Mouse (Mus musculus): ENCODE measurements around the gene Sulf2.

Sulf2 gene

DNA sequence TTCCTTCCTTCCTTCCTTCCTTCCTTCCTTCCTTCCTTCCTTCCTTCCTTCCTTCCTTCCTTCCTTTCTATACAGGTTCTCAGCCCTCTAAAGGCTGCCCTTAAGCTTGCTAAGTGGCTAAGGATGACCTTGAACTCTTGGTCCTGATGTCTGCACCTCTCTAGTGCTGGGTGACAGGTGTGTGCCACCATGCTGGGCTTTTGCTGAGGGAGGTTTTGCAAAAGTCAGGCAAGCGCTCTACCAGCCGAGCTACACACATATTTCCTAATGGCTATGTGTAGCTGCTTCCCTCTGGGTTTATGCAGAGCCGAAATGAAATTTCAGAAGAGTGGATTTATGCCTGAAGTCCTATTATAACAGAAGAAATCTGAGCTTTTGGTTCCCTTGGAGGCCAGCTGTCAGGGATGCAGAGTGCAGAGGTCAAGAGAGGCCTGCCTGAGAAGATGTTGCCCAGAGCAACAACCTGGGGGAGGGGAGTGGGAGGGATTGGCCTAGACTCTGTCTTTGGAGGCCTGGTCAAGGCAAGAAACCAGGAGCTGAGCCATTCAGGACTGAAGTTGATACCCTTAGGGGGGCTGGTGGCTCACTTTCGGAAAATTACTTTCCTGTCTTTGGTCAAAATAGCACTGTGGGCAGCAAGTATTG lies 24.1 kb upstream of the Sulf2 start:
- ATAC-seq (ENCODE audit: insufficient number of reproducible peaks, low FRiP score, low TSS enrichment): no peak

DNA sequence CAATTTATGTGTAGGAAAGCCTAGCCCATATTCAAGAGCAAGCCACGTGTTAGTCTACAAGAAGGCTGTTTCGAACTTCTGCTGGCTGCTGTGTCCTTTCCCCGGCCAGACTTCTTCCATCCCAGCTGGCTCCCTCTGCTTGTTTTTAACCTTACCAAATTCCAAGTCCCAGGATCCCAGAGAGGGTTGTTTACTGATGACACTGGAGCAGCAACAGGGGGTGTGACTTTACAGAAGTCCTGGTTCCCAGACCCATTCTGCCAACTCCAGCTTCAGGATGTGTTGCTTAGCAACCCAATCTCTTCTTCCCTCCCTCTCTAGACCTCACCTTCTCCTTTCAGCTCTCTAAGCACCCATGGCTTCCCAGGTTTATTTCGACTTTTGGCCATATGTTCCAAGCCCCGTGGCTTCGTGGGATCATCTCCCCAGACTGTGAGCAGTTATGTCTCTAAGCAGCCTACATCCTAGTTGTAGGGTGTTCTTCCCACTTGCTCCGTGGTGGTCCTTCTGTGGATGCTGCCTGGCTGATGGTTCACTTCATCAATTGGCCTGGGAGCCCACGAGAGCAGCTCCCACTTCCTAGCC lies 20.2 kb upstream of the Sulf2 start:
- ATAC-seq (ENCODE audit: insufficient number of reproducible peaks, low FRiP score, low TSS enrichment): no peak

DNA sequence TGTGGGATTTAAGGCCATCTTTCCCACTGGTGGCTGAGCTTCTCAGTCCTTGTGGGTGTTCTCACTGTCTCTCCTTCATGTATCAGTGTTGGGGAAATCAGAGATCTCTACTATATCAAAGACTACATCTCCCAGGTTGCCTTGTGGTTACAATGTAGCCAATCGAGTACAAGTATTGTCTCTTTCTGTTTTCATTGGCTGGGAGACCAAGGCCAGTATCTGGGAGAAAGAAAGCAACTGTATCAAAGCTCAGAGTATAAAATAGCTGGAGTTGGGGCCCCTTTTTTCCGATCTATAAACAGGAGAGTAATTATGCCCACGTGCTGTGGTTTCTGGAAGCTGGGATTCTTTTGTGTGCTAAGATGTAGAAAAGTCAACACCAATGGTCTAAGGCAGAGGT lies 19.7 kb upstream of the Sulf2 start:
- no peak for ATAC-seq (ENCODE audit: insufficient number of reproducible peaks, low FRiP score, low TSS enrichment)

DNA sequence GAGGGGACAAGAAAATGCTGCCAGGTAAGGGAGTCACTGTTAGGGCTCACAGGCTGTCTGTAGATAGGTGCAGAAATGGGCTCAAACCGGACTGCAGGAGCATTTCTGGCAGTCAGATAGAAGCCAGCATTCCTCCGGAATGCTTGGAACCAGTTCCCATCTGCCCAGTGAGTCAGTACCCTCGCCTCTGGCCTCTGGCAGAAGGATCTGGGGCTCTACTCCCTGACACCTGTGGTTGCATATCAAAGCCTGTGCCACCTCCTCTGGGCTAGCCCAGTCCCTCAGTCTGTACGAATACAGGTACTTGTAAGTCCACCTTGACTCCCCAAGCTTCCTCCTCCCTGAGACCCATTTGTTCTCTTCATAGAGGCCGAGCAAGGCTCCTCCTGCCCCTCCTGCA lies 17.7 kb upstream of the Sulf2 start:
- no peak for ATAC-seq (ENCODE audit: insufficient number of reproducible peaks, low FRiP score, low TSS enrichment)

DNA sequence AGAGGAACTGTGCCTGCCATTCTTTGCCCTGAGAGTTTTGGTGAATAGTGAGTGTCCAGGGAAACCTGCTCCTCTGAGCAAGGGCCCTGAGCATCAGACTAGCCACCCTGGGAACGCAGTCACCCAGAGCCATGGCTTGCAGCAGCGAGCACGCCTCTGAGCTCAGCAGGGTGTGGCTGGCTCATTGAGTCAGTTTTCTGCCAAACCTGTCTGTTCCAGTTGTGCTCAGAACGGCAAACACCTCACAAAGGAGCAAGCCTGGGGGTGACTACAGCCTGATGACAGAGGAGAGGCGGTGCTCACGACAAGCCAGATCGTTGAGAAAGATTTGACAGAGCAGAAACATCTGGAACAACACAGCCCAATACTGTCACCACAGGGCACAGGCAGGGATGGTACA lies 14.7 kb upstream of the Sulf2 start:
- no peak for ATAC-seq (ENCODE audit: insufficient number of reproducible peaks, low FRiP score, low TSS enrichment)

- ATAC-seq (ENCODE audit: insufficient number of reproducible peaks, low FRiP score, low TSS enrichment): no peak
Observed at GRCm38 (mm10) chr2:166168868-166169267, 13.4 kb upstream of the Sulf2 start.

GRCm38 (mm10) chr2:166167387-166167786 lies 11.9 kb upstream of the Sulf2 start:
- no peak for ATAC-seq (ENCODE audit: insufficient number of reproducible peaks, low FRiP score, low TSS enrichment)

DNA sequence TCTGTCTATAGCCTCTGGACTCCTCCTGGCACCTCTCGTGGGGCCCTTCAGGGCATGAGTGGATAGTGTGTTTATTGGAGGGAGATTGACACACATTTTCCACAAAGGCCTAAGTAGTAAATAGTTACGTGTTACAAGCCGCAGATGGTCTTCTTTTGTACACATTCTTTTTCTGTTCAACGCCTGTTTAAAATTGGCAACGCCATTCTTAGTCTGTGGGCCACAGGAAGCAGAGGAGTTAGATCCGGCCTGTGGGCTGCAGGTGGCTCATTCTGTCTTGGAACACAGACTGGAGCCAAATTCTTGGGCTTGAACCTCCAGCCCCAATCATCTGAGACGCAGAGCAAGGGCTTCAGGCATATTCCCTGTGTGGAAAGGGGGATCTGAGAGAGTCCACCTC lies 9.9 kb upstream of the Sulf2 start:
- no peak for ATAC-seq (ENCODE audit: insufficient number of reproducible peaks, low FRiP score, low TSS enrichment)

GRCm38 (mm10) chr2:166164601-166165000 lies 9.1 kb upstream of the Sulf2 start:
- no peak for ATAC-seq (ENCODE audit: insufficient number of reproducible peaks, low FRiP score, low TSS enrichment)

DNA sequence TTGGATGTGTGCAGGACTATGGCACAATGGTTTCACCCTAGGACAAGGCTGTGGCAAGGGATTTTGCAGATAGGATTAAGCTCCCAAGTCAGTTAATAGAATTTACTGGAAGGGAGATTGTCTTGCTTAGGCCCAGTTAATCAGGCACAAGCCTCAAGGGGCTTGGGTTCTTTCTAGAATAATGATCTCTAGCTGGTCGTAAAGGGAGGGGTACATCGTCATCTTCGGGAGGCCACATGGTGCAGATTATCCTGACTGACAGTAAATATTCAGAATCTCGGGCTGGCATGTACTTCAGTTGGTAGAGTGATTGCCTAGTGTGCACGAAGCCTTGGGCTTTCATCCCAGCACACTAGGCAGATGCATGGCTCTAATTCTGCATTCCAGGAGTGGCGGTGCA lies 8.5 kb upstream of the Sulf2 start:
- no peak for ATAC-seq (ENCODE audit: insufficient number of reproducible peaks, low FRiP score, low TSS enrichment)

DNA sequence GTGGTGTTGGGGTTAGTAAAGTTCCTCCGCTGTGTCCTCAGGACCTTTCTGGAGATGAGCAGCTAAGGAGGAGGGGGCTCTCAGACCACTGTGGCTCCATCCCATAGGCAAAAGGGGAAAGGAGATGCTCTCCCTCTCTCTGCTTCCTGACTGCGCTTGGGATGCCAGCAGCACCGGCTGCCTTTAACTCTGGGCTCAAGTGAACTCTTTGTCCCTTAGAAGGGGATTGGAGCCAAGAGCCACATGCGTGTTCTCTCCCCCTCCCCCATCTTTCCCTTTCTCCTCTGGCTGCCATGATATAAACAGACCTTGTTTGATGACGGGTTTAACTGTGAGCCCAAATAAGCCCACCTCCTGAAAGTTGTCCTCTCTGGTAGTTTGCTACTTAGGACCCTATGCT lies 7.8 kb upstream of the Sulf2 start:
- ATAC-seq (ENCODE audit: insufficient number of reproducible peaks, low FRiP score, low TSS enrichment): no peak

GRCm38 (mm10) chr2:166162160-166162559 lies 6.7 kb upstream of the Sulf2 start:
- no peak for ATAC-seq (ENCODE audit: insufficient number of reproducible peaks, low FRiP score, low TSS enrichment)

DNA sequence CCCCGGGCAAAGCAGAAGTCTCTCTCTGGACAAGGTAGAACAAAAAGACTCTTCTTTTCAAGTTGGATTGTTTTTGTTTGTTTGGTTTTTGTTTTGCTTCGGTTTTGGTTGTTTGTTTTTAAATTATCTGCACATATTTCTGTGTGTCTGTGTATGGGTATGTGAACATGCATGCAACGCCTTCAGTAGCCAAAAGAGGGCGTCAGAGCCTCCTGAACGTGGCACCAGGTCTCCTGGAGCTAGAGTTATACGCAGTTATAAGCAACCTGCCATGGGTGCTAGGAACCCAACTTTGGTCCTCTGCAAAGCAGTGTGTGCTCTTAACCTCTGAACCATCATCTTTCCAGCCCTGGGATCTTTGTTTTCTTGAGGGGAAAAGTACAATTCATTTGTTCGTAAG lies 3.8 kb upstream of the Sulf2 start:
- no peak for ATAC-seq (ENCODE audit: insufficient number of reproducible peaks, low FRiP score, low TSS enrichment)

DNA sequence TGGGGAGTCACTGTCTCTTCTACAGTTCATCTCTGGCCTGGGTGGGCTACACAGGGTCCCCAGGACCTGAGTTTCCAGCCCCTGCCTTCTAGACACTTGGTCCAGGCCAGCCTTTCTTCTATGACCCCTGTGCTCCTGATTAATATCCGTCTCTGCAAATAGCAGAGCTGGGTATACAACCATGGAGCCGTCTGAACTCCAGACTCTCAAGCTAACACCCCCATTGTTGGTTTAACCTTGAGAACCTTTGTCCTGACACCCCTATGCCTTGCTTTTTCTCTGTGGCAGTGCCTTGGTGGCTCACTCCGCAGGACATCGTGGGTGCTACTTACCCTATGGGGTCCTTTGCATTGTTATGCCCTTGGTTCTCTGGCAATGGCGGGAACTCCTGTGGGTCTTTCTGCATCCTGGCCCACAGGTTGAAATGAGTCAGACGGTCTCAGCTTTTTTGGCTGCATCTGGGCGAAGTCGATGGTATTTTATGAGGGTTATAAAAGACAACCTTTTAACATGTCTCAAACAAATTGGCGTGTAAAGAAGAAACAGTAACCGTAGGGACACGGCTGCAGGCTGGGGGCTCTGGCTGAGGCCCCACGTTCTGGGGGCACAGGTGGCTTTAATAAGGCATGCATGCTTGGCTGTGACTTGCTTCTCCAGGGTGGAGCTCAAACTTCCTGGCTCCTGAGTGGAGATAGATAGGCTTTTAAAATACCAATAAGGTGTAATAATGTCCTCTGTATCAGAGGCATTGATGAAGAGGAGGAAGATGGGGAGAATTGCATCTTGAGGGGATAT lies 2.5 kb upstream of the Sulf2 start:
- no peak for ATAC-seq (ENCODE audit: insufficient number of reproducible peaks, low FRiP score, low TSS enrichment)

DNA sequence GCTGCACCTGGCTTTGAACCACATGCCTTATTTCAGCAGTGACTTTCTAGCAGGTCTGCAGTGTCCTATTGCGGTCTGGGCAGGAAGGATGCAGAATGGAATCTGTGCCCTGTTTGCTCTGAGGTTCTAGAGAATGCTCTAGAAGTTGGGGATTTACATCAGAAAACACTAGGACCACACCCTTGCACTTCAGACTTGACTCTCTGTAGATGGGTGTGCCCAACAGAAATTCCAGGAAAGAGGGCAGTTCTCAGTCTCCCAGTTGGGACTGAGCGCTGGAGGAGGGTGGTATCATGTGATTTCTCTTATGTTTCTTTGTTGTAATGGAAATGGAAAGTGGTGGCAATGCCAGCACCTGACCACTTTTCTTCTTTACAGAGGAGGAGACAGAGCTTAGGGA lies 1.7 kb upstream of the Sulf2 start:
- ATAC-seq (ENCODE audit: insufficient number of reproducible peaks, low FRiP score, low TSS enrichment): no peak

GRCm38 (mm10) chr2:166156122-166156521 lies 659 bp upstream of the Sulf2 start:
- no peak for ATAC-seq (ENCODE audit: insufficient number of reproducible peaks, low FRiP score, low TSS enrichment)

- ATAC-seq (ENCODE audit: insufficient number of reproducible peaks, low FRiP score, low TSS enrichment): no peak
Observed at GRCm38 (mm10) chr2:166154749-166155453, 562 bp downstream of the Sulf2 start.

DNA sequence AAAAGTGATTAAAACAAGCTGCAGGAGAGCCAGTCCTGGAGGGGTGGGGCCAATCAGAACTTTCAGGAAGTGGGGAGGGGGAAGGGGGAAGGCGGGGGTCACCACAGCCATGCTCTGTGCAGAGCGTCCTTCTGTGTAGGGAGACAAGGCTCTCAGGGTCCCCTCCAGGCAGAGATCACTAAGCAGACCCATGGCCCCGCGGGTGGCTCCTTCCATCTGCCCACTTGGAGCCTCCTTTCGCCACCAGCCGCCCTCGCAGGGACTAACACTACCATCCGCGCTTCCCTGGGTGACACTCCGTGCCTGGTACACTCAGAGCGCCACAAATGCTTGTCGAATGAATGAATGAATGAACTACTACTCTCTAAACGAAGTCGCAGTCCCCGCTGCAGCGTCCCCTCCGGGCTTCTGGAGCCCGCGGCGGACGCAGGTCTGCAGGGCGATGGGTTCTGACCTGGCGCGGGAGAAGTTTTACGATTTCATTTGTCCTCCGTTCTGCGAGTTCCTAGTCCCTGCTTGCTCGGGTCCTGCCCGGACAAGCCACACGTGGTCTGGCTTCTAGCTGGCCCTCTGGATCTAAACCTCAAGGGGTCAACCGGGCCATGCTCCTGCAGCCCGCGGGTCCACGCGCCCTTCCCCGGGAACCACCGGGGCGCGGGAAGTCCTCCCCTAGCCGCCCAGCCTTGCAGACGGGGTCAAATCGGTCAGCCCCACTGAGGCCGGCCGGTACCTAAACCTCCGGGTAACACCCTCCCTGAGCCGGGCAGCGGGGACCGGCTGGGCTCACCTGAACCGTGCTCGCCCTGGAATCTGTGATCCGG lies 1.4 kb downstream of the Sulf2 start:
- ATAC-seq (ENCODE audit: insufficient number of reproducible peaks, low FRiP score, low TSS enrichment): no peak

DNA sequence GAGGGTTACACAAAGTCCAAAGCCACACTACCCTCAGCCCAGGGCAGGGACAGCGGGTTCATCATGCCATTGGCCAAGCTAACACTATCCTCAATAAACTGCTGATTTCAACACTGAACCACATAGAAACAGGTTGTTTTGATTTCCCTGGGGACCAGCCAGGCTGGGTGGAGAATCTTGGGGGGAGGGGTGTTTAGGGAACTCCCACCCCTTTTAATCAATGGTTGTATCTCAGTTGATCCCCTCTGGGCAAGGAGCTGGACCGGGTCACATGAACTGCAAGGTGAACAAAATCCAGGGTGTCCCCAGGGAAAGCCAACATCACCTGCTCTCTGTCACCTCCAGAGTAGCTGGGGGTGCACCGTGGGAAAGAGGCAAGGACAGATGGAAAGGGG lies 2.1 kb downstream of the Sulf2 start:
- ATAC-seq (ENCODE audit: insufficient number of reproducible peaks, low FRiP score, low TSS enrichment): no peak

DNA sequence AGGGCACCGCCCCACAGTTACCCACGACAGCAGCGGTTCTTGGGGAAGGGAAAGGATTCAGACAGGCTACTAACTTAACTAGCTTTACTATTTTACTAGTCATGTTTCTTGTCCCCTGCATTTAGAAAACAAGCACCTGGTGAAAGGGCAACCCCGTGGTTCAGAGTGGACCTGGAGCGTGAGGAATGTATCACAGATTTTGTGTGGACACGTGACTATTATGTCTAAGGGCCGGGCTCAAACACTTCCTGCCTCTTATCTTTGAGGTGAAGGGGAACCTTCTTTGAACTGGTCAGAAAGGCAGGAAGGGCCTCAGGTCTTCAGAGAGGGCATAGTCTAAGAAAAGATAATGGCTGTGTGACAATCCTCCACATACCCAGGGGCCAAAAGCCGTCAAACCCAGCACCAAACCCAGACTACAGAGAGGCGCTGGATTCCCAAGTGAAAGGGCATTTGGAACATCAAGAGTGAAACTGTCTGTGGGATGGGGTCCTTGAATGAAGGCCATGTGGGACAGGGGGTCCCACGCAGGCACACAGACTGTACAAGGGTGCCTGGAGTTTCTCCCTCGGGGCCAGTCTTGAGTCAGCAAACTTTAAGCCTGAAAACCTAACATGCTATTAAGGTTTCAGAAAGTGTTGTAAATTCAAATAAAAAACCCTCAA lies 2.6 kb downstream of the Sulf2 start:
- ATAC-seq (ENCODE audit: insufficient number of reproducible peaks, low FRiP score, low TSS enrichment): no peak

All from cerebellum, adult (tissue).